Mouse (Mus musculus) kidney, postnatal 10 days (tissue): ENCODE results near the gene Atp6v0b.

ENCODE experiments used
- DNase-seq: peaks from one replicate; pipeline ENCODE4 v3.0.0; 2021; ENCODE audit warnings: mixed read lengths

Atp6v0b gene

DNA sequence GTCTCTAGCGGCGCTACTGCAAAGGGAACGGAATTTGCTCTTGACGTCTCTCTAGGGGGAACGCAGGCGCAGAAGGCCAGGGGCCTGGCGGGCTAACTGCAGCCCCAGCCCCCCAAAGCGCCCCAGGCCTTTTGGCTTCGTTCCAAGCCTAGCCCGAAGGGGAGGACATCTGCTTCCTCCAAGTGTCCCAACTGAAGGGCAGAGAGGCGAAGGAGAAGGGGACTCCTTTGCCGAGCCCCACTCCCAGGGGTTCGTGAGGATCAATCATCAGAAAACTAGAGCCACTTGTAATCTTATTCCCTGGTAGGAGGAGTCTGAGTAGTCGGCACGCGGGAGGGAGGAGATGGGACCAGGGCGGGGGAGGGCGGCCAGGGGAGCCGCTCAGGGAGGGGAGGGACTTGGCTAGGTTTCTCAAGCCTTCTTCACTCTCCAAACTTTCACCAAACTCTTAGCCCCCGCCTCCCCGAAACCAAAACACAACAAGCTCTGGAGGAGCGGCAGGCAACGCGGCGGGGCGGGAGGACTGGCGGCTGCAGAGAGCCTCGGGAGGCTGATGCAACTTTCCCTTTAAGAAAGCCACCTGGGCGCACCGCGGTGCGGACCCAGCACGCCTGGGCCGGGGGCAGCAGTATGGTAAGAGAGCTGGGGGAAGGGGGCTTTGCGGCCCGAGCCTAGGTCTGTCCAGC lies 52.1 kb downstream of the Atp6v0b start:
- DNase-seq, result peak; percentile 82

DNA sequence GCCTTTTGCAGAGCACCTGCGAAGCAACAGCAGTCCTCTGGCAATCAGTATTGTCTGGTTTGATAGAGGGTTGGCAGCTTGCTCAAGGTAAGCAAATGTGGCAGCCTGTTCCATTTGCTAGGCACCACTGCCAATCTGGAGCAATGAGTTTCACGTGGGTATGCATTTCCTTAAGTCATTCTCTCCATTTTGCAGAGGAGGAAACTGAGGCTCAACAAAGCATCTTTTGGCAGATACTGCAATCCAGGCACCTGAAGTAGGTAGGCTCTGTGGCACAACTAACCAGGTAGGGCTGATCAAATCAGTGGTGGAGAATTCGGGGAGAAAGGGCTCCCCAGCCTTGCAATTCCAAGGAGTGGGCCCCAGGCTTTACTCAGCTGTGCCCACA lies 52.7 kb downstream of the Atp6v0b start, which contains the start of gene Slc6a9:
Gene Slc6a9 (plus strand): TSS at position 50 of the 388 bp plus-strand sequence.
- no peak for DNase-seq
